Mouse (Mus musculus) brain, embryonic 14.5 days (tissue): ENCODE measurements around the gene Rasgef1a. TPM values are rescaled to one million over a fixed set of nuclear protein-coding genes. Genes with fewer than 3 reads are reported as not detected.

ENCODE experiments used
- DNase-seq: peaks from one replicate; pipeline ENCODE4 v3.0.0-alpha.2; 2011; ENCODE audit warnings: low read depth
- CTCF ChIP-seq: fragments of 200-500 bp; IDR thresholded peaks from 2 replicates; pipeline ENCODE4 v1.5.1; 2012; ENCODE audit warnings: inconsistent platforms, mild to moderate bottlenecking, moderate library complexity, borderline replicate concordance; ENCODE audit not compliant: insufficient read depth, insufficient read length; ENCODE audit errors: extremely low read depth
- POLR2A ChIP-seq: fragments of 200-500 bp; IDR thresholded peaks from 2 replicates; pipeline ENCODE4 v1.6.1; 2012; ENCODE audit warnings: mild to moderate bottlenecking, inconsistent platforms, borderline replicate concordance; ENCODE audit not compliant: poor library complexity, insufficient read depth, insufficient read length, severe bottlenecking; ENCODE audit errors: extremely low read depth
- polyA plus RNA-seq: library from polyadenylated mRNA; depleted of rRNA; stranded (reverse); fragments of >200 nt; gene quantifications from 2 replicates; pipeline ENCODE4 v1.2.3, GENCODE M21; 2012; rRNA removed

Rasgef1a gene
- 5.5 and 5.8 TPM in 2 replicates for polyA plus RNA-seq

- no peak for TF ChIP-seq POLR2A
- no peak for TF ChIP-seq CTCF
- peak; percentile 31 for DNase-seq
Measured at GRCm38 (mm10) chr6:118010756-118011615, at the start of gene Rasgef1a. TSS of gene Rasgef1a (plus strand) at chr6:118011438.

DNA sequence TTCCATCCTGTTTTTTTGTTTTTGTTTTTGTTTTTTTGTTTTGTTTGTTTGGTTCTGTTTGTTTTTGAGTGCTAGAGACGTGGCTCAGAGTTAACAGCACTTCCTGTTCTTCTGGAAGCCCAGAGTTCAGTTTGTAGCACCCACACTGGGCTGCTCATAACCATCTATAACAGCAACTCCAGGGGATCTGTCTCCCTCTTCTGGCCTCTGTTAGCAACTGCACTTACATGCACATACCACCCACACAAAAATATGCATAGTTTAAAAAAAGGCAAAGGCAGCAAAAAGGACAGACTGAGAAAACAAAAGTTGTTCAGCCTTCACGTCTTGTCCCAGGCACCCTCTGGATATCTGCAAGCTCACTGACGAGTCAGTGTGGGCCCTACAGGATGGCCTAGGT lies 48.0 kb upstream of the Rasgef1a start:
- DNase-seq: no peak
- TF ChIP-seq POLR2A (no peak), CTCF (no peak)

- DNase-seq: no peak
- no peak for TF ChIP-seq CTCF
- no peak for TF ChIP-seq POLR2A
Measured at GRCm38 (mm10) chr6:117966729-117967128, 44.5 kb upstream of the Rasgef1a start.

DNA sequence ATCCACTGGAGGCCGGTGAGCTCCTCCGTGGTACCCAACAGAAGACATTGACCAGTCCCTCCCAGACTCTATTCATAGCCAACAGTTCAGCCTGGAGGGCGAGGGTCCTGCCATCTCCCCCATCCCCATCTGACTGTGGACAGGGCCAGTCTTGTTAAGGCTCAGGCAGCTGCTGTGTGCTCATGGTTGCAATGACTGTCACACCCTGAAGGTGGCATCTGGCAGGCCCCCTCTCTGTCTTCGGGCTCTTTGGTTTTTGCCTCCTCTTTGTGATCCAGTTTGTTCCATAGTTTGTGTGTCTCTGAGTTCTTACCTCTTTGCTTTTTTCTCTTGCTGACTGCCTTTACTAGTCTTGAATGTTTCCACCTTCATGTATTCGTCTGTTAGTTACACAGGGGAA lies 24.1 kb upstream of the Rasgef1a start:
- DNase-seq: no peak

DNA sequence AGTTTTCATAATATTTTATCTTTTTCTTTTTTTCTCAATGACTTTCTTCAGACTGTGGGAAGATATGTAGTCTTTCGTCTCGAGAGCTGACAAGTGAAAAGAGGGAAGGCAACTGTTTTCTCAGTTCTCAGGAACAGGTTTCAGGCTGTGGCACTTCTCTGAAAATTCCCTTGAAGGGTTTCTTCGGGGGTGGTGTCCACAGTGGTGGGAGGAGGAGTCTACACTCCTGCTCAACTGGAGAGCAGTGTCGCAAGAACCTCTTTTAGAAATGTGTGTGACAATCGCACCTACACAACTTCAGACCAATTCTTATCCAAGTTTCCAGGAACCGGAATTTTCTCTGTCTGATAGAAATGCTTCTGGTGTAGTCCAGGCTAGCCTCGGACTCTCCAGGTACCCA lies 22.0 kb upstream of the Rasgef1a start:
- DNase-seq: no peak
- TF ChIP-seq CTCF: no peak
- TF ChIP-seq POLR2A: no peak

More for the DNA sequence above, 24.1 kb upstream of the Rasgef1a start:
- peak; percentile 32; the same call in 1 of the 2 replicates for TF ChIP-seq CTCF
- no peak for TF ChIP-seq POLR2A

- TF ChIP-seq POLR2A (no peak), CTCF (no peak)
- DNase-seq: no peak
Measured at GRCm38 (mm10) chr6:117990649-117991048, 20.6 kb upstream of the Rasgef1a start.

DNA sequence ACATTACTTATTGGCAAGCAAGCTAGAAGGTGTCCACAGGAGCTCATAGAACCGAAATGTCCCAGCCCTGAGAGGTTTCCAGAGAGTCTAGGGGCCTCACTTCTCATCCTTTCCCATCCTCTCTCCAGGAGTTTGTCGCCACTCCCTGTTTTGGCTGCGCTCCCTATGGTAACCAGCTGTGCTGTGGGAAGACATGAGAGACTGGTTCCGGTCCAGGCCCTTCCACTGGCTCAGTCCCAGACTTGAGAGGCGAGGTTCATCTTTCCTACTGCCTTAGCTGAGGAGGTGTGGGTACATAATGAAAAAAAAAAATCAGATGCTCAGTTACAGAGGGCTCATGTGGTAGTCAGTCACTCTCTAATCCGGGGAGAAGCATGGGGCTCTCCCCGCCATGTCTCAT lies 19.9 kb upstream of the Rasgef1a start:
- TF ChIP-seq POLR2A: no peak
- TF ChIP-seq CTCF: no peak
- no peak for DNase-seq

- TF ChIP-seq CTCF (no peak), POLR2A (no peak)
- no peak for DNase-seq
Measured at GRCm38 (mm10) chr6:117991928-117992327, 19.3 kb upstream of the Rasgef1a start.

GRCm38 (mm10) chr6:117995168-117995567 lies 16.1 kb upstream of the Rasgef1a start:
- DNase-seq: peak; percentile 24
- TF ChIP-seq POLR2A (no peak), CTCF (no peak; the same call in 1 of the 2 replicates)

DNA sequence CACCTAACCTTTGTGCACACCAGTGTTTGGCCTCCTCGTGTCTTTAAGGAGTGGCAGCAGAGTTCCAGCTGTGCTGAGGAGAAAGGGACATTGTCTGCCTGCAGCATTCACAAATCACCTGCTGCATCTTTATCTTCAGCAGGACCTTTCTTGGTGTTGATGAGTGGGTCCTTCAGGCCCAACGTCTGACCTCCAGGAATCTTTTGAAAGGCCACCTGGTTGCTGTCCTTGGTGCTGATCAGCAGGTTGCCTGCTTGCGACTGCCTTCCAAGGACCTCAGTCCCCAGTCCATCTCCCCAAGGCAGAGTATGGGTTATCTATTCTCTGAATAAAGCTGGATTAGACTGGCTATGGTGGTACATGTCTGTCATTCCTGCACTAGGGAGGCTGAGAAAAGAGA lies 10.0 kb upstream of the Rasgef1a start:
- no peak for DNase-seq
- TF ChIP-seq POLR2A (no peak), CTCF (no peak)

- DNase-seq: no peak
- TF ChIP-seq CTCF (peak; percentile 49; the same call in 1 of the 2 replicates), POLR2A (no peak)
Measured at GRCm38 (mm10) chr6:118007302-118007701, 3.9 kb upstream of the Rasgef1a start.
